Mouse (Mus musculus) kidney, postnatal 25 days (tissue): Measurements from ENCODE around the gene Fbxo34.
"Not testable (repeated sequence)": the region's sequence is repeated elsewhere in the genome, so short reads cannot be mapped to it uniquely, and the experiment has no call there.

ENCODE experiments used
- DNase-seq, 2 experiments: peaks; one replicate each; pipeline ENCODE4 v3.0.0; 2021; ENCODE audit warnings: mixed read lengths in 2 of 2

The Fbxo34 gene

GRCm38 (mm10) chr14:47450121-47450520, at the start of gene Fbxo34:
Gene Fbxo34 (plus strand): TSS chr14:47450421.
- DNase-seq: not testable (repeated sequence)

DNA sequence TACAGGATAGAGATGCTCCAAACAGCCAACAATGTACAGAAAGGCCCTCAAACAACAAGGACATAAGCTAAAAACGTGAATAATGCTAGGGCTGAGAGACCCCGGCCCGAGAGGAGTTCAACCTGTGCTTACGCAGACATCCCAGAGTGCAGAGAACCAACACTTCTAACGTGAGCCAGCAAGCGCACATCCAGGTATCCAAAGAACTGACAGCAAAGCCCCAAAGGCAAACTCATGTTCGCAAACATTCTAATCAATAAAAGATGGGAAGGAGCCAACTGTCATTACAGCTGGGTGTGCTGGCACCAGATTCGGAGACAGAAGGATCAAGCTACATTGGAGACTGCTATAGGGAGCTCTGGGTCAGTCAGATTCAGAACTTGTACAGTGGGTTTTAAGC, 47.5 kb upstream of the Fbxo34 start:
- DNase-seq: no peak

DNA sequence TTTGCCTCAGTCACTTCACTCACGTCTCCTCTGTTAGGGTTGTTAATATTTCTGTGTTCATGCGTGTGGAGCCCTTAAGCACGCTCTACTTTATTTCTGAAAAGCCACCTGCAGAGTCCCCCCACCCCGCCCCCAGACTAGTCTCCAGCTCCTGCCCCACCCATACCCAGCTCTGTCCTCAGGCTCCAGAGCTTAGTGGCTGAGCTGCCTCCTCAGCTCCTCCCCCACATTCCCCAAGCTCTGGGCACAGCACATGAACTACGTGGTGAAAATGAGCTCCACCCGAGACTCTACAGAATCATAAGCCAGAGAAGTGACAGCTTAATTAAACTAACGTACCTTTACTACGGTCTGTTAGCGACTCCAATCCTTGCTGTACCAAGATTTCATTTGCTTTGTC, 44.2 kb upstream of the Fbxo34 start:
- no peak for DNase-seq

- DNase-seq: no peak
Measured at GRCm38 (mm10) chr14:47417346-47417745, 32.9 kb upstream of the Fbxo34 start.

DNA sequence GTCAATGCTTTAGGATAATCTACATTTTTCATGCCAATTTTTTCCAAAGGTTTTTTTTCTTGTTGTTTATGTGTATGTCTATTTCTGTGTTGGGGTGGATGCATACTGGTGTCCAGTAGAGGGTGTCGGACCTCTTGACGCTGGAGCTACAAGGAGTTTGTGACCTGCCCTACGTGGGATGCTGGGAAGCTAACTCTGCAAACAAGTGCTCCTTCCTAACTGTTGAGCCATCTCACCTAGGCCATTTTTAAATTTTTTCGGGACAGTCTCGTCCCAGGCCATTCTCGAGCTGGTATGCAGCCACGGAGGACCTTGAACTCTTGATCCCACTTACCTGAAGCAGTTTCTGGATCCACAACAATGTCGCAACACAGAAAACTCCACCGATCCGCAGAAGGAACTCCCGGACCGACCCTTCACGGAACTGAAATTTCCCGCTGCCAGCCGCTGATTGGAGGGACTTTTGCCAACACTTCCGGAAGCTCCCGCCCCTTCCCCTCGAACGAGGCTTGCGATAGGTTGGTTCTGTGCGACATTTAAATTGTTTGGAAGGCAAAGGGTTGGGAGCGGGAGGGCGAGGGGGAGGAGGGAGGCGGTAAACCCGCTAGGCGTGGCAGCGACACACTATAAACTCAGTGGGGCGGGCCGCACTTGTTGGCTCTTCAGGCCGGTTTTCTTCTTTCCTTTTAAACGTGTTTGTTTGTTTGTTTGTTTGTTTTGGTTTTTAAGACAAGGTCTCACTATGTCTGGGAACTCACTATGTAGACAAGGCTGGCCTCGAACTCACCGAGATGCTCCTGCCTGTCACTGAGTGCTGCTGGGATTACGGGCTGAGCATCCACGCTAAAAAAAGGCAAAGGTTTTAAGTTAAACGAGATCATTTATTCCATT, 32.2 kb upstream of the Fbxo34 start, which contains the start of gene Dlgap5:
Dlgap5 (minus strand) TSS at position 633 of the 891 bp plus-strand sequence.
- DNase-seq: peak; percentile 93 to 95

- DNase-seq: no peak
Measured at GRCm38 (mm10) chr14:47418666-47418991, 31.6 kb upstream of the Fbxo34 start.

DNA sequence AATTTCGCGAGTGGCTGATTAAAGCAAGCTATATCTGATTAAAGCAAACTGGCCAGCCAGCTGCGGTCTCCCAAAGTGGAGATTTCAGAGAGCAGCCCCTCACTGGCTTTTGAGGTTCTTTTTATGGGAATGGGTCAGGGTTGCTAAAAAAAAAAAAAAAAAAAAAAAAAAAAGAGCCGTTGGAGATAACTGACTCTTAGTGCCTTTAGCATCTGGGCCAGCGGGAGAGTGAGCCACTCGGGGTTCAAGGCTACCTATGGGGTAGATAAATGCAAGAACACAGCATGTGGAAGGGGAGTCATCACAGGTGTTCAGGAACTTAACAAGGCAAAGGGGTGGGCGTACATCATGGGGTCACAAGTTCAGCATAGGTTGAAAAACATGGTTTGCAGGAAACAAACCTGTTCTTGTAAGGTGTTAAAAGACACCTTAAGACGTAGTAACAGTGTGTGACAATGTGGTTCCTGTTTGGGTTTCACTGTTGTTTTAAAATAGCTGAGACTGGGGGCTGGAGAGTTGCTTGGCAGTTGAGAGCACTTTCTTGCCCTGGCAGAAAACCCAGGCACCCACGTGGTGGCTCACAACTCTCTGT, 31.1 kb upstream of the Fbxo34 start:
- no peak for DNase-seq

- DNase-seq: no peak
Measured at GRCm38 (mm10) chr14:47419723-47420276, 30.4 kb upstream of the Fbxo34 start.

GRCm38 (mm10) chr14:47421606-47422005, 28.6 kb upstream of the Fbxo34 start:
- no peak for DNase-seq

GRCm38 (mm10) chr14:47422466-47422865, 27.8 kb upstream of the Fbxo34 start:
- no peak for DNase-seq

DNA sequence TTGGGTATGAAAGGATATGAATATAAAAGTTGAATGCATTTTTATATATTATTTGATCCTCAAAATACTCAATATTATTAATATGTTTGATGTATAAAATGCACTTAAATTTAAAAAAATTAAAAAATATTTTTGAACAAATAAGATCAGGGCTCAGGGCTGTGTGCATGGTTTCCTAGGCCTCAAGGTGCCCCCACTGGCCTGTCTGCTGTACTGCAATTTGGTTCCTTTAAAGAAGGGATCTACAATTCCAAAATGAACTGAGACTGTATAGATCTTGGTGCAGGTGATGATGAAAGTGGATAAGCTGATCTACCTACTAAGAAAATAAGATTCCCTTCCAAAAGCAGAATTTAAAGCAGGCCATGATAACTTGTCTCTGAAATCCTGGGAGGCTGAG, 17.2 kb upstream of the Fbxo34 start:
- DNase-seq: peak in 1 of 2 experiments; percentile 14

GRCm38 (mm10) chr14:47438947-47439346, 11.3 kb upstream of the Fbxo34 start:
- DNase-seq: no peak

GRCm38 (mm10) chr14:47444907-47445306, 5.3 kb upstream of the Fbxo34 start:
- DNase-seq: no peak

- DNase-seq: no peak
Measured at GRCm38 (mm10) chr14:47445331-47446095, 4.7 kb upstream of the Fbxo34 start.

DNA sequence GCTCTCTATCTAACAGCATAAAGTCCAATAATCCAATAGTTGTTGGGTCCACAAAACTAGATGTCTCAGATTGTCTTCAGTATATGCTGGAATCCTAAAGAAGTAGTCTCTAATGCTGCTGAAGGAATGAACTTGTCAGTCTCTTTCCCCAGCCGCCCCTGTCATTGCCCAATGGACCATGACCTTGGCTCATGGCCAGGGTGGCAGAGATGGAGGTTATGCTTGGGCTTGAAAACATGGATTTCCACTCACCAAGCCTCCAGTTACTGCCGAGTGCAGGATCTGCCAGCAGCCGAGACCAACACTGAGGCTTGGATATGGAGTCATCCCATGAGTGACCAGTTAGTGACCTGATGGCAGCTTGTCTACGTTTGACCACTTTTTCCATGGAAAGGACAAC, 9.3 kb downstream of the Fbxo34 start:
- peak; percentile 64 to 65 for DNase-seq

DNA sequence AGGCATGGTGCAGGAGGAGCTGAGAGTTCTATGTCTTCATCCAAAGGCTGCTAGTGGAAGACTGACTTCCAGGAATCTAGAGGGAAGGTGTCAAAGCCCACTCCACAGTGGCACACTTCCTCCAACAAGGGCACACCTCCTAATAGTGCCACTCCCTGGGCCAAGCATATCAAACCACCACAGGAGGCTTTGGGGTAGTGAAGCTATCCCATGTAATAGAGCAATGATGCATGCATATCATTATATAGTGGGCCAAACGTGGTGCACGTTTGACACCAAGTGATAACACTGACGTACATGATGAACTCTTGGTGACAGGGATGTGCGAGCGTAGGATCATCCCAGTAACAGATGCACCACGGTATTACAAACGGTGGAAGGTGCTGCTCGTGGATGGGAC, 11.8 kb downstream of the Fbxo34 start:
- DNase-seq: no peak

GRCm38 (mm10) chr14:47462453-47462852, 12.2 kb downstream of the Fbxo34 start:
- no peak for DNase-seq

DNA sequence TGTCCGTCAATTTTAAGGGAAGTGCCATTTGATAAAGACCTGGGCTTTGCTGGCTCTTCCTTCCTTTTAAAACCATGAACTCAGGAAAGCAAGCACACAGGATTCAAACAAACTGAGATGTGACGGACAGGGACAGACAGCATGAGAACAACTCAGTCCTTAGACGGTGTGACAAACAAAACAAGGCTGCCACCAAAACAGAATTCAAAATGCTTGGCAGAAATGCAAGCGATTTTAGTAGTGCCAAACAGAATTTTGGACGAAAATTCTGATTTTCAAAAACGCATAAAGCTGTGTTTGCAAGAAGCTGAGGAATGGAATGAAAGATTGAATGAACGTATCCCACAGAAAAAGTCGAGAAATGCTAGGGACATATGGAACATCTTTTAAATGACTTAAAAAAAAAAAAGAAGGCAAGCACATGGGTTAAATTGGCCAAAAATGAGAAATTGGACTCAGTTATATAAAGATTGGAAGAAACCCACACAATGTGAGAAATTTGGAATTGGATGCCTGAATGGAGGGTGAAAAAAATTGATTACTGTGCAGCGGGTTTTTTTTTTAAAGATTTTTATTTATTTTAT, 12.7 kb downstream of the Fbxo34 start:
- DNase-seq: no peak

DNA sequence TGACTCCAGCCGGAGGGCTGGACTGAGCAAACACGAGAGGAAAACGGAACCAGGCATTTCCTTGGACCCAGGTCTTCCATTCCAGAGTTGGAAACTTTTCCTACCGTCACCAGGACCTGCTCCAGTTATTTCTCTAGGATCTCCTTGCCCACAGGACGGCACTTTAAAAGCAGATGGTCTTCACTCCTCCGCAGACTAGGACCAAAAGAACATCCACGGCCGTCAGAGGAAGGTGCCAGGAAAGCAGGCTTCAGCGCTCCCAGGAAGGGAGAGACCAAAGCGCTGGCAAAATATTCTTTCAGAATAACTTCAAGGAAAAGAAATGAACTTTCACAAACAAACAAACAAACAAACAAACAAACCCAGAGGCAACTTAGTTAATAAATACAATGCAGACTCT, 14.2 kb downstream of the Fbxo34 start:
- no peak for DNase-seq

- no peak for DNase-seq
Measured at GRCm38 (mm10) chr14:47465468-47466175, 15.4 kb downstream of the Fbxo34 start.

DNA sequence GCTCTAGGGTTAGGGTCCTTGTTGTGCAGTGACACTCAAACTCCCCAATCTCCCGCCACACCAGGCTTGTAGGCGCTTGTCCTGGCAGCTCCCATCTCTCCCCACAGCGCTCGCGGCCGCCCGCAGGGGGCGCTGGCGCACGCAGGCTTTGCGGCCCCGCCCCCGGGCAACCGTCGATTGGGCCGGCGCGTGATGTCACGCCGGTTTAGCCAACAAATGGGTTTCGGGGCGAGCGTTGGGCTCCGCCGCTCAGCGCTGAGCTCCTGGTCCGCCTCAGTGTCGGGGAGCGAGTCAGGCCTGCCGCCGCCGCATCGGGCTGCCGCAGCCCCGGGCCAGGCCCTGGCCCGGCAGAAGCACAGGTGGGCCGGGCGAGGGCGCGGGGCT, 22.1 kb downstream of the Fbxo34 start:
- DNase-seq: peak; percentile 93 to 96
